Mouse (Mus musculus): ENCODE data around the gene Sult2b1. TPM values are rescaled to one million over a fixed set of nuclear protein-coding genes. Genes with fewer than 3 reads are reported as not detected.
A peak's percentile ranks its signal among the peaks of the same experiment; 100 is the strongest.

Sult2b1 gene
- polyA plus RNA-seq, 1 experiment from 2014 or later: 0.30 TPM

DNA sequence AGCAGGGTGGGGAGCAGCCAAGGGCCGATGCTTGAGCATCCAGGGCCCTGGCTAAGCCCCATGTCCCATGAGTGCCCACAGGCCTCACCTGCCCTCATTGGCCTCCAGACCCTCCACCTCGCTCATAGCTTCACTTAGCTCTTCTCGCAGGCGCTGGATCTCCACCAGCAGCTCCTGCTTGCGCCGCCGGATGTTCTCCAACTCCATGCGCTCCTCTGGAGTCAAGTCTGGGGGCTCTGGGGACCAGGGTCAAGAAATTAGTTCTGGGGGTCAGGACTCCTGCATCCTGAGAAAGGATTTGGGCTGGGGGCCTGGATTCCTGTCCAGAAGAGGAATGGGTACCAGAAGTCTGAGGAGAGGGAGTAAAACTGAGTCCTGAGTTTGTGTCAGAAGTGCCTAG is 28.5 kb upstream of the Sult2b1 start:
- Histone ChIP-seq H3K4me2 (ENCODE audit: low read length) (peak overlapping the region; percentile 86), H3K36me3 (ENCODE audit: control insufficient read depth, insufficient read depth, low read length) (peaks cover 51% of the 10 kb centered on the region), H3K9me3 (ENCODE audit: control insufficient read depth, low read length) (no peaks in the 10 kb centered on the region), H3K27ac (replicated peaks in 1 of 2; ENCODE audit: control insufficient read depth in 1 of 2, insufficient read depth in 1 of 2, low read depth in 2 of 2, low read length in 2 of 2) (no peak overlapping the region), H3K27me3 (ENCODE audit: control insufficient read depth, insufficient read depth, low read length) (no peaks in the 10 kb centered on the region), H3K9ac (ENCODE audit: low read length) (peak overlapping the region; percentile 99), H3K4me3 (ENCODE audit: control insufficient read depth in 1 of 2, insufficient read depth in 1 of 2, low read depth in 1 of 2, low read length in 2 of 2) (peak overlapping the region; percentile 93 to 96), H3K4me1 (ENCODE audit: control insufficient read depth in 2 of 2, insufficient read depth in 2 of 2, low read length in 2 of 2) (peaks cover 10 to 26% of the 10 kb centered on the region in 2 experiments; a peak in 3 of 4 replicates)
- no peak for ATAC-seq (ENCODE audit: insufficient number of reproducible peaks, insufficient read depth, low FRiP score, low read depth)
- 87% methylated on average over 8 of the region's 8 CpGs for WGBS

DNA sequence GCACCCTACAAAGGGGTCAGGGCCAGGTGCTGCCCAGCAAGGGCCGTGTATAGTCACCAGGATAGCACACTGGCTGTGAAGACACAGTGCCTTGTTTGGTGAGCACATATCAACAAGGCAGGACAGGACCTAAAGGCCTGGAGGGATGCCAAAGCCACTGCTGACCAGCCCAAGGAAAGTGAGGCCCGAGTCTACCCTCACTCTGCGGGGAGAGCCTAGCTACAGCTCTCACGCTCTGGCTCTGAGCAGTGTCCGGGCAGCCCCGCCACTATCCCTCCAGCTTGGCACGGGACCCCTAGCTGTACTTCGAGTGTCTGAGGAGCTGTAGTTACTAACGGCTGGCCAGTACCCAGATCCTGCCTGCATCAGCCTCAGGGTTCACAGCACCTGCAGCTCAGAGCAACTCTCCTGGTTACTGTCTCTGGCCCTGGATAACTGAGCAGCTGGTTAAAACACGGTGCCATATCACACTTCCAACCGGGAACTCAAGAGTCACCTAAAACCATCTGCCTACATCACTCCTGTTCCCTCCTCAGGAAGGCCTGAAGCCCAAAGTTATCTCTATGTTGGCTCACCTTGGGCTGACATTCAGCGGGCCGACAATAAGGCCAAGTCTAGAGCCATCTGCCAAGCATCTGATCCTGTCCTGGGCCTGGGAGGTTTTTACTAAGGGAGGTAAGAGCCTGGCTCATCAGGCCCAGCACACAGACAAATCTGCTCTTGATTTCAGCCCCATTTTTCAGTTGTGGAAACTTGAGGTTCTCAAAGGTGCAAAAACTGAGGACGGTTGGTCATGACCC is 25.0 kb upstream of the Sult2b1 start:
- 74% methylated on average over 14 of the region's 14 CpGs for WGBS
- ATAC-seq (ENCODE audit: insufficient number of reproducible peaks, insufficient read depth, low FRiP score, low read depth): no peak
- no peak overlapping the region for H3K4me2 ChIP-seq (ENCODE audit: low read length)
- no peaks in the 10 kb centered on the region for H3K9me3 ChIP-seq (ENCODE audit: control insufficient read depth, low read length)
- peaks cover 5 to 19% of the 10 kb centered on the region in 2 experiments; a peak in 3 of 4 replicates for H3K4me1 ChIP-seq (ENCODE audit: control insufficient read depth in 2 of 2, insufficient read depth in 2 of 2, low read length in 2 of 2)
- H3K36me3 ChIP-seq (ENCODE audit: control insufficient read depth, insufficient read depth, low read length): peaks cover 69% of the 10 kb centered on the region
- H3K27ac ChIP-seq (replicated peaks in 1 of 2; ENCODE audit: control insufficient read depth in 1 of 2, insufficient read depth in 1 of 2, low read depth in 2 of 2, low read length in 2 of 2): no peak overlapping the region; a peak in 1 of 4 replicates
- no peaks in the 10 kb centered on the region for H3K27me3 ChIP-seq (ENCODE audit: control insufficient read depth, insufficient read depth, low read length)
- H3K4me3 ChIP-seq (ENCODE audit: control insufficient read depth in 1 of 2, insufficient read depth in 1 of 2, low read depth in 1 of 2, low read length in 2 of 2): no peak overlapping the region
- H3K9ac ChIP-seq (ENCODE audit: low read length): no peak overlapping the region; the same call in 1 of the 2 replicates

DNA sequence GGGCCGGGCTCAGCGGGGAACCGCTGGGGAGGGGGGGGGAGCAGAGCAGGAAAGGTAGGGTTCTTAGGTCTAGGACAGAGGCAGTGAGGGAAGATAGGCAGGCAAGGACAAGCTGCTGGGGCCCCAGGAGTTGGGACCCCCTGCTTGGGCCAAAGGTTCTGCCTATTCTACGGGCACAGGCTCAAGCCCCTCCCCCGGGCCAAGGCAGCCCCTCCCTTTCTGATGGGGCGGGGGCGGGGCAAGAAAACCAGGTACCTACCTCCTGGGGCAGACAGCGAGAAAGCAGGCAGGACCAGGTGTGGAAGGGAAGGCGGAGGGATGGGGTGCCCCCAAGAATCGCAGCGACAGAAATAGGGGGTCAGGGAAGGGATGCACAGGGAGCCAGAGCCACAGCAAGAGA is 24.0 kb upstream of the Sult2b1 start:
- H3K4me3 ChIP-seq (ENCODE audit: control insufficient read depth in 1 of 2, insufficient read depth in 1 of 2, low read depth in 1 of 2, low read length in 2 of 2): no peak overlapping the region
- H3K36me3 ChIP-seq (ENCODE audit: control insufficient read depth, insufficient read depth, low read length): peaks cover 69% of the 10 kb centered on the region
- H3K9me3 ChIP-seq (ENCODE audit: control insufficient read depth, low read length): no peaks in the 10 kb centered on the region
- peaks cover 5 to 19% of the 10 kb centered on the region in 2 experiments; a peak in 3 of 4 replicates for H3K4me1 ChIP-seq (ENCODE audit: control insufficient read depth in 2 of 2, insufficient read depth in 2 of 2, low read length in 2 of 2)
- H3K27ac ChIP-seq (replicated peaks in 1 of 2; ENCODE audit: control insufficient read depth in 1 of 2, insufficient read depth in 1 of 2, low read depth in 2 of 2, low read length in 2 of 2): no peak overlapping the region
- WGBS: 55% methylated on average over 9 of the region's 11 CpGs
- H3K9ac ChIP-seq (ENCODE audit: low read length): no peak overlapping the region
- no peak for ATAC-seq (ENCODE audit: insufficient number of reproducible peaks, insufficient read depth, low FRiP score, low read depth)
- no peaks in the 10 kb centered on the region for H3K27me3 ChIP-seq (ENCODE audit: control insufficient read depth, insufficient read depth, low read length)
- H3K4me2 ChIP-seq (ENCODE audit: low read length): no peak overlapping the region

DNA sequence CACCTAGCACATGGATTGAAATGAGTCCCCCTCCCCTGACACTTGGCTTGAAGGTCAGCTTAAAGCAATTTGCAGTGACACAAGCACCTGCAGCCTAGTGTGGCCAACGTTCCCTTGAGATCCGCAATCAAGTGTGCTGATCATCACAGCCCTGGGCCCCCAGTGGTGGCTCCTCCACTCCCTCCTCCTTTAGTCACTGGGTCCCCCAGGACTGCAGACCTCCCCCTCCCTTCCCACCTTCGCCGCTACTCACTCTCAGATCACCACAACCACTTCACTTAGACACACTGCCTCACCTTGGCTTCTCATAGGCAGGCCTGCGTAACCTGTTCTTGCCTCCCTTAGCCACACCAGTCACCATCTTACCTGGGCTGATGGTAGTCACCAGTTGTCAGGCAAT is 21.5 kb upstream of the Sult2b1 start:
- 62% methylated on average over 5 of the region's 5 CpGs for WGBS
- Histone ChIP-seq H3K27ac (replicated peaks in 1 of 2; ENCODE audit: control insufficient read depth in 1 of 2, insufficient read depth in 1 of 2, low read depth in 2 of 2, low read length in 2 of 2) (no peak overlapping the region), H3K9ac (ENCODE audit: low read length) (no peak overlapping the region), H3K9me3 (ENCODE audit: control insufficient read depth, low read length) (no peaks in the 10 kb centered on the region), H3K4me3 (ENCODE audit: control insufficient read depth in 1 of 2, insufficient read depth in 1 of 2, low read depth in 1 of 2, low read length in 2 of 2) (no peak overlapping the region), H3K27me3 (ENCODE audit: control insufficient read depth, insufficient read depth, low read length) (peaks cover 3% of the 10 kb centered on the region), H3K4me1 (ENCODE audit: control insufficient read depth in 2 of 2, insufficient read depth in 2 of 2, low read length in 2 of 2) (peaks cover 2 to 6% of the 10 kb centered on the region in 2 experiments; a peak in 2 of 4 replicates), H3K36me3 (ENCODE audit: control insufficient read depth, insufficient read depth, low read length) (peaks cover 49% of the 10 kb centered on the region), H3K4me2 (ENCODE audit: low read length) (no peak overlapping the region)
- no peak for ATAC-seq (ENCODE audit: insufficient number of reproducible peaks, insufficient read depth, low FRiP score, low read depth)

DNA sequence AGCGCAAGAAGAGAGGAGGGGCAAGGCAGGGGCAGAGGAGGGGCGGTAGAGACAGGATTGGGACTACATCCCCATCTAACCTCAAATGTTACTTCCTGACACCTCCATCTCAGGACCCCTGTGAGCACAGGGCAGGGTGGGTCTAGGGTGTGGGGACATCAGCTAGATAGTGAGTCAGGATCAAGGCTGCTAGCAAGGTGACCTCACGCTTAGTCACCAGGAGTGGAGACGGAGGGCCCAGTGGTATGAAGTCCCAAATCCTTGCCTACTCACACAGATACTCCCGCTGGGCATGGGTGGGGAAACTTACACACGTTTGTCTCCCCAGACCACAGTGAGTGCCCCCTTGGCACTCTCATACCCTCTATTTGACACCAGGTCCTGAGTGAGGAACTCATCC is 18.1 kb upstream of the Sult2b1 start:
- Histone ChIP-seq H3K36me3 (ENCODE audit: control insufficient read depth, insufficient read depth, low read length) (peaks cover 15% of the 10 kb centered on the region), H3K27ac (replicated peaks in 1 of 2; ENCODE audit: control insufficient read depth in 1 of 2, insufficient read depth in 1 of 2, low read depth in 2 of 2, low read length in 2 of 2) (no peak overlapping the region), H3K4me2 (ENCODE audit: low read length) (no peak overlapping the region), H3K9me3 (ENCODE audit: control insufficient read depth, low read length) (no peaks in the 10 kb centered on the region), H3K4me1 (ENCODE audit: control insufficient read depth in 2 of 2, insufficient read depth in 2 of 2, low read length in 2 of 2) (peaks cover 4 to 18% of the 10 kb centered on the region in 2 experiments; a peak in 3 of 4 replicates), H3K9ac (ENCODE audit: low read length) (no peak overlapping the region), H3K4me3 (ENCODE audit: control insufficient read depth in 1 of 2, insufficient read depth in 1 of 2, low read depth in 1 of 2, low read length in 2 of 2) (no peak overlapping the region), H3K27me3 (ENCODE audit: control insufficient read depth, insufficient read depth, low read length) (peaks cover 34% of the 10 kb centered on the region)
- no peak for ATAC-seq (ENCODE audit: insufficient number of reproducible peaks, insufficient read depth, low FRiP score, low read depth)
- 86% methylated on average over 6 of the region's 6 CpGs for WGBS

DNA sequence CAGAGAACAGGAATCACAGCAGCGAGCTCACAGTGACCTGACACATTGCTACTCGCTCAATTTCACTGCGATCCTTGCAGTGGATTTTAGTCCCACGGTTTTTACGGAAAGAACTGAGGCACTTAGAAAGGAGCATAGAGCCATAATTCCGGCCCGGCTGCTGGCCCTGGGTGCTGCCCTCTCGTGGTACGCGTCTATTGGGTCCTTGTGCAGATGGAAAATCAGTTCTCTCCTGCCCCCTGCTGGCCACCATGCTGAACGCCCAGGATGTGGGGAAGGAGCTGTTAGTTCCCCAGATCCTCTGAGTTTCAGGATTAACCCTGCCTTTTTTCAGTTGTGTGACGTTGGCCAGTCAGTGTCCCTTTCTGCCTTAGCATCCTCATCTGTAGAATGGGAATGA is 16.9 kb upstream of the Sult2b1 start:
- WGBS: under 1% methylated on average over 12 of the region's 12 CpGs
- Histone ChIP-seq H3K9me3 (ENCODE audit: control insufficient read depth, low read length) (no peaks in the 10 kb centered on the region), H3K27me3 (ENCODE audit: control insufficient read depth, insufficient read depth, low read length) (peaks cover 46% of the 10 kb centered on the region), H3K27ac (replicated peaks in 1 of 2; ENCODE audit: control insufficient read depth in 1 of 2, insufficient read depth in 1 of 2, low read depth in 2 of 2, low read length in 2 of 2) (no peak overlapping the region), H3K4me2 (ENCODE audit: low read length) (peak overlapping the region; percentile 61), H3K4me3 (ENCODE audit: control insufficient read depth in 1 of 2, insufficient read depth in 1 of 2, low read depth in 1 of 2, low read length in 2 of 2) (0 out of 4 replicates have a peak overlapping the region, but pooled peaks of 1 of the 2 experiments have one; percentile 13), H3K9ac (ENCODE audit: low read length) (no peak overlapping the region), H3K36me3 (ENCODE audit: control insufficient read depth, insufficient read depth, low read length) (peaks cover 3% of the 10 kb centered on the region), H3K4me1 (ENCODE audit: control insufficient read depth in 2 of 2, insufficient read depth in 2 of 2, low read length in 2 of 2) (peaks cover 4 to 18% of the 10 kb centered on the region in 2 experiments; a peak in 3 of 4 replicates)
- ATAC-seq (ENCODE audit: insufficient number of reproducible peaks, insufficient read depth, low FRiP score, low read depth): no peak

DNA sequence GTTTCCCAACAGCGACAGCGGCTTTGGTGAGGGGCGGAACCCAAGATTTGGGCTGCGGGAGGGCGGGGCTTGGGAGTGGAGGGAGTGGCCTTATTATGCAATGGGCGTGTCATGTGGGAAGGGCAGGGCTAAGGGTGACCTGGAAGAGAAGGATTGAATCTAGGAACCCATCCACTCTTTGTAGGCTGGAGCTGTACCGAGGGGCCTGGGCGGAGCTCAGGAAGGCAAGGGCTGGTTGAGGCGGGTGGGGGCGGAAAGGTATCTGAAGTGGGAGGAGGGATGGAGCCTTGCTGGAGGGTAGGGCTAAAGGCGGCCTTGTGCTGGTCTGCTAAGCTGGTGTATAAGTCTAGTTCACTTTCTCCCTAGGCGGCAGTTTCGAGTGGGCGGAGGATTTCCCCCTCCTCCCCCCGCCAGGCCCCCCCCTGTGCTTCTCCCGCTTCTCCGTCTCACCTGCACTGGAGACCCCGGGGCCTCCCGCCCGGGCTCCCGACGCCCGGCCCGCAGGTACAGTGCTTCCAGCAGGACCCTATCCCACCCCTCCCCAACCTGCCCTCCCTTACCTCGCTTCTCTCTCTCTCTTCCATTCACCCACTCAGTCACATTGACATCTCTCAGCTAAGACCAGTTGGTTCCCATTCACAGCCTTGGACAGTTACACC is 16.2 kb upstream of the Sult2b1 start:
- H3K4me2 ChIP-seq (ENCODE audit: low read length): peak overlapping the region; percentile 61
- WGBS: 5% methylated on average over 24 of the region's 25 CpGs
- peak overlapping the region; percentile 25; the same call in 1 of the 2 replicates for H3K9ac ChIP-seq (ENCODE audit: low read length)
- H3K27ac ChIP-seq (replicated peaks in 1 of 2; ENCODE audit: control insufficient read depth in 1 of 2, insufficient read depth in 1 of 2, low read depth in 2 of 2, low read length in 2 of 2): no peak overlapping the region
- no peaks in the 10 kb centered on the region for H3K9me3 ChIP-seq (ENCODE audit: control insufficient read depth, low read length)
- peak; percentile 24; the same call in 1 of the 2 replicates for ATAC-seq (ENCODE audit: insufficient number of reproducible peaks, insufficient read depth, low FRiP score, low read depth)
- peaks cover 51% of the 10 kb centered on the region for H3K27me3 ChIP-seq (ENCODE audit: control insufficient read depth, insufficient read depth, low read length)
- H3K4me3 ChIP-seq (ENCODE audit: control insufficient read depth in 1 of 2, insufficient read depth in 1 of 2, low read depth in 1 of 2, low read length in 2 of 2): peak overlapping the region in 1 of 2 experiments; percentile 13; a peak in 1 of 4 replicates
- H3K4me1 ChIP-seq (ENCODE audit: control insufficient read depth in 2 of 2, insufficient read depth in 2 of 2, low read length in 2 of 2): peaks cover 4 to 18% of the 10 kb centered on the region in 2 experiments; a peak in 3 of 4 replicates
- H3K36me3 ChIP-seq (ENCODE audit: control insufficient read depth, insufficient read depth, low read length): no peaks in the 10 kb centered on the region

All from heart, embryonic 14.5 days (tissue).